Mouse (Mus musculus) hindbrain, embryonic 12.5 days (tissue): ENCODE results near the gene Smim8. TPM values are rescaled to one million over a fixed set of nuclear protein-coding genes. Genes with fewer than 3 reads are reported as not detected.
"Not testable (repeated sequence)": the region's sequence is repeated elsewhere in the genome, so short reads cannot be mapped to it uniquely, and the experiment has no call there.

ENCODE experiments used
- ATAC-seq: fragments of 200-750 bp; cut with Nextera tagmentation; 2 replicates; pipeline ENCODE4 v1.8.0; 2017; ENCODE audit warnings: moderate TSS enrichment; ENCODE audit not compliant: low FRiP score
- H3K27ac ChIP-seq: fragments of 300-500 bp; sonication (generic); 2 replicates; pipeline ENCODE4 v1.5.1; 2016; ENCODE audit warnings: mild to moderate bottlenecking
- H3K27me3 ChIP-seq: fragments of 300-500 bp; sonication (generic); 2 replicates; pipeline ENCODE4 v1.6.1; 2016; ENCODE audit warnings: mild to moderate bottlenecking
- H3K36me3 ChIP-seq: fragments of 300-500 bp; sonication (generic); 2 replicates; pipeline ENCODE4 v1.6.1; 2016; ENCODE audit warnings: mild to moderate bottlenecking
- H3K4me1 ChIP-seq: fragments of 300-500 bp; sonication (generic); 2 replicates; pipeline ENCODE4 v1.6.1; 2016
- H3K4me2 ChIP-seq: fragments of 300-500 bp; sonication (generic); replicated peaks from 2 replicates; pipeline ENCODE4 v1.6.1; 2016; ENCODE audit warnings: mild to moderate bottlenecking
- H3K4me3 ChIP-seq: fragments of 300-500 bp; sonication (generic); 2 replicates; pipeline ENCODE4 v1.5.1; 2016; ENCODE audit warnings: mild to moderate bottlenecking
- H3K9ac ChIP-seq: fragments of 300-500 bp; sonication (generic); 2 replicates; pipeline ENCODE4 v1.6.1; 2016; ENCODE audit warnings: mild to moderate bottlenecking, moderate library complexity
- H3K9me3 ChIP-seq: fragments of 300-500 bp; sonication (generic); replicated peaks from 2 replicates; pipeline ENCODE4 v1.6.1; 2016; ENCODE audit warnings: mild to moderate bottlenecking
- WGBS: fragments of 180-500 bp; shearing (Covaris S2); methylation state at CpG from one replicate; pipeline ENCODE4 v1.1.7; 2016; 5-methylcytosine and 5-hydroxymethylcytosine counted together
- polyA plus RNA-seq: library from polyadenylated mRNA; unstranded; fragments of >200 nt; fragmentation: Nextera tagmentation; extraction: Ambion mirVana; gene quantifications from 2 replicates; pipeline ENCODE4 v1.2.1, GENCODE M21; 2016

The Smim8 gene
- polyA plus RNA-seq, 1 experiment from 2014 or later, result 43.2 TPM

- ATAC-seq, result no peak
- WGBS, result 14% methylated on average over 8 of the region's 8 CpGs
- Histone ChIP-seq H3K27me3 (no peaks in the 10 kb centered on the region), H3K9me3 (no peaks in the 10 kb centered on the region), H3K4me1 (peaks cover 4% of the 10 kb centered on the region; the same call in 1 of the 2 replicates), H3K36me3 (peaks cover 12% of the 10 kb centered on the region), H3K4me3 (no peak overlapping the region), H3K4me2 (no peak overlapping the region), H3K9ac (no peak overlapping the region), H3K27ac (peak overlapping the region; percentile 23; the same call in 1 of the 2 replicates)
Observed at GRCm38 (mm10) chr4:34771652-34772371, 6.4 kb downstream of the Smim8 start.

- no peaks in the 10 kb centered on the region for H3K4me1 ChIP-seq
- H3K27me3 ChIP-seq, result no peaks in the 10 kb centered on the region
- no peak within 1 kb of the TSS for H3K9ac ChIP-seq
- H3K36me3 ChIP-seq, result no peaks in the 10 kb centered on the region
- no peak within 1 kb of the TSS for H3K4me2 ChIP-seq
- no peak for ATAC-seq
- no peak within 1 kb of the TSS for H3K27ac ChIP-seq
- 87% methylated on average over 1 of the region's 1 CpGs for WGBS
- H3K9me3 ChIP-seq, result no peaks in the 10 kb centered on the region
- no peak within 1 kb of the TSS for H3K4me3 ChIP-seq
Observed at GRCm38 (mm10) chr4:34756163-34756562, 22.1 kb downstream of the Smim8 start, which contains the start of gene Gm136. Gene Gm136, minus strand, starts transcription at chr4:34756263.

- no peaks in the 10 kb centered on the region for H3K27me3 ChIP-seq
- no peaks in the 10 kb centered on the region for H3K36me3 ChIP-seq
- H3K4me1 ChIP-seq, result no peaks in the 10 kb centered on the region
- no peak overlapping the region for H3K9ac ChIP-seq
- 75% methylated on average over 6 of the region's 6 CpGs for WGBS
- H3K4me2 ChIP-seq, result no peak overlapping the region
- H3K4me3 ChIP-seq, result no peak overlapping the region
- H3K9me3 ChIP-seq, result no peaks in the 10 kb centered on the region
- no peak for ATAC-seq
- no peak overlapping the region for H3K27ac ChIP-seq
Observed at GRCm38 (mm10) chr4:34749236-34749635, 29.0 kb downstream of the Smim8 start.

- Histone ChIP-seq H3K4me2 (no peak overlapping the region), H3K4me1 (peaks cover 3% of the 10 kb centered on the region; the same call in 1 of the 2 replicates), H3K9me3 (no peaks in the 10 kb centered on the region), H3K9ac (no peak overlapping the region), H3K27ac (no peak overlapping the region), H3K4me3 (no peak overlapping the region), H3K36me3 (no peaks in the 10 kb centered on the region), H3K27me3 (no peaks in the 10 kb centered on the region)
- 72% methylated on average over 3 of the region's 3 CpGs for WGBS
- no peak for ATAC-seq
Observed at GRCm38 (mm10) chr4:34734461-34734860, 43.8 kb downstream of the Smim8 start.

- H3K36me3 ChIP-seq, H3K27ac ChIP-seq, H3K9ac ChIP-seq, H3K4me3 ChIP-seq, H3K27me3 ChIP-seq, ATAC-seq, H3K4me2 ChIP-seq, H3K4me1 ChIP-seq, H3K9me3 ChIP-seq: not testable (repeated sequence)
- WGBS, result 29% methylated on average over 2 of the region's 2 CpGs
Observed at GRCm38 (mm10) chr4:34733415-34733814, 44.8 kb downstream of the Smim8 start.

- WGBS, result 1% methylated on average over 38 of the region's 38 CpGs
- Histone ChIP-seq H3K4me3 (peak within 1 kb of the TSS; percentile 43), H3K36me3 (no peaks in the 10 kb centered on the region), H3K4me2 (peak within 1 kb of the TSS; percentile 82), H3K27ac (no peak within 1 kb of the TSS), H3K4me1 (peaks cover 3% of the 10 kb centered on the region; the same call in 1 of the 2 replicates), H3K9me3 (no peaks in the 10 kb centered on the region), H3K27me3 (0 out of 2 replicates have a peak, but pooled peaks cover 2% of the 10 kb centered on the region), H3K9ac (peak within 1 kb of the TSS; percentile 46)
- peak; percentile 97 for ATAC-seq
Observed at GRCm38 (mm10) chr4:34729851-34730341, 48.3 kb downstream of the Smim8 start, which contains the start of gene Cfap206. Gene Cfap206, minus strand, starts transcription at chr4:34730206.

GRCm38 (mm10) chr4:34725710-34726109 is 52.5 kb downstream of the Smim8 start:
- not testable (repeated sequence) for H3K4me3 ChIP-seq
- WGBS, result 92% methylated on average over 3 of the region's 3 CpGs

GRCm38 (mm10) chr4:34724306-34724705 is 53.9 kb downstream of the Smim8 start:
- WGBS, result 61% methylated on average over 4 of the region's 4 CpGs
- no peak overlapping the region for H3K27ac ChIP-seq
- H3K9me3 ChIP-seq, result peaks cover 4% of the 10 kb centered on the region
- H3K4me2 ChIP-seq, result no peak overlapping the region
- 0 out of 2 replicates have a peak, but pooled peaks cover 2% of the 10 kb centered on the region for H3K27me3 ChIP-seq
- H3K4me1 ChIP-seq, result no peaks in the 10 kb centered on the region
- H3K9ac ChIP-seq, result no peak overlapping the region
- ATAC-seq, result no peak
- no peaks in the 10 kb centered on the region for H3K36me3 ChIP-seq
- H3K4me3 ChIP-seq, result no peak overlapping the region

More at GRCm38 (mm10) chr4:34725710-34726109, 52.5 kb downstream of the Smim8 start:
- H3K27ac ChIP-seq, ATAC-seq, H3K36me3 ChIP-seq, H3K27me3 ChIP-seq, H3K9me3 ChIP-seq, H3K4me2 ChIP-seq, H3K4me1 ChIP-seq, H3K9ac ChIP-seq: not testable (repeated sequence)

- H3K4me2 ChIP-seq, result no peak overlapping the region
- 74% methylated on average over 4 of the region's 4 CpGs for WGBS
- no peaks in the 10 kb centered on the region for H3K4me1 ChIP-seq
- no peak for ATAC-seq
- H3K4me3 ChIP-seq, result no peak overlapping the region
- no peak overlapping the region for H3K9ac ChIP-seq
- no peaks in the 10 kb centered on the region for H3K36me3 ChIP-seq
- H3K27ac ChIP-seq, result no peak overlapping the region
- H3K9me3 ChIP-seq, result peaks cover 4% of the 10 kb centered on the region
- 0 out of 2 replicates have a peak, but pooled peaks cover 2% of the 10 kb centered on the region for H3K27me3 ChIP-seq
Observed at GRCm38 (mm10) chr4:34723186-34723585, 55.0 kb downstream of the Smim8 start.

- Histone ChIP-seq H3K4me2 (no peak overlapping the region), H3K4me3 (no peak overlapping the region), H3K27me3 (no peaks in the 10 kb centered on the region), H3K27ac (no peak overlapping the region), H3K36me3 (no peaks in the 10 kb centered on the region), H3K9me3 (peaks cover 4% of the 10 kb centered on the region), H3K9ac (no peak overlapping the region), H3K4me1 (no peaks in the 10 kb centered on the region)
- ATAC-seq, result no peak
- 94% methylated on average over 7 of the region's 7 CpGs for WGBS
Observed at GRCm38 (mm10) chr4:34720127-34720895, 57.9 kb downstream of the Smim8 start.

- H3K27ac ChIP-seq, result no peak overlapping the region
- ATAC-seq, result no peak
- WGBS, result 98% methylated on average over 12 of the region's 12 CpGs
Observed at GRCm38 (mm10) chr4:34719421-34719820, 58.8 kb downstream of the Smim8 start.

More at GRCm38 (mm10) chr4:34719421-34719820, 58.8 kb downstream of the Smim8 start:
- Histone ChIP-seq H3K4me2 (no peak overlapping the region), H3K4me1 (no peaks in the 10 kb centered on the region), H3K27me3 (no peaks in the 10 kb centered on the region), H3K9ac (no peak overlapping the region), H3K36me3 (no peaks in the 10 kb centered on the region), H3K9me3 (peaks cover 4% of the 10 kb centered on the region), H3K4me3 (no peak overlapping the region)
